Mouse (Mus musculus) kidney, postnatal 4 days (tissue): Measurements from ENCODE around the gene Tmem97.
"Not testable (repeated sequence)": the region's sequence is repeated elsewhere in the genome, so short reads cannot be mapped to it uniquely, and the experiment has no call there.

Experiments
- DNase-seq, 2 experiments: peaks; one replicate each; pipeline ENCODE4 v3.0.0; 2021; ENCODE audit warnings: mixed read lengths in 2 of 2

Gene Tmem97

DNA sequence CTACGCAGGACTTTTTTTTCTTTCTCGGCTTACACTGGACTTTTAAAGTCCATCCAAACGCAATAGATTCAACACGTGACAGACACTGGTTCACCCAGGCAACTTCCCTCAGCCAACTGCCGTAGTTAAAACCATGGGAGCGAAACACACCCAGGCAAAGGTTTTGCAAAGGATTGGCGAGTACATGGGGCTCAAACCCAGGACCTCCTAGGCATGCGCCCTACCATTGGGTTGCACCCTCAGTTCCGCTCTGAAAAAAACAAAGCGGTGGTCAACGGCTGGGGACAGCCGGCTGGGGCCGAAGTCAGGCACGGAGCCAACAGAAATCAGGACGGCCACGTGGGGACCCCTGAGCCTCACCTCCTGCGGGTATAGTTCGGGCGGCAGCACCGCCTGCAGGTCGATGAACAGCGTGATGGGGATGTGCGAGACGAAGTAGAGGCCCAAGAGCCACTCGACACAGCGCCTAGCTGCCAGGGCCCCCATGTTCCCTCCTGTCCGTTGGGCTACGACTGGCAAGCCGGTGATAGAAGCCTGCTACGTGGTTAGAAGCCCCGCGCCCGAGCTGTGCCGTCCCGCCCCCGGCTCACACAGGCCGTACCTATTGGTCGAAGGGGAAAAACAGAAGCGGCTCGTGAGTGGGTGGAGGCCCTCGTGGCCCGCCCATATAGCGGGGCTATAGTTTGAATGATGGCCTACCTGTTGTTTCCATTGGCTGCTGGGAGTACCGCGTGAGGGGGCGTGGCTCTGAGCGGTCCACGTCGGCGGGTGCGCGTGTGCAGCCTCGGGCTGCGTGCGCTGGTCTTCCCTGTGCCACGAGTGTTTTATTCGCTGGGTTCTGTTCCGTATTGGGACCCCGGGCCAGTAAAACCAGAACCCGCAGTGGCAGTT, at the start of gene Tmem97:
TSS of gene Tmem97 (minus strand) at position 610 of the 891 bp plus-strand sequence.
- DNase-seq = peak; percentile 95 to 98

- DNase-seq = no peak
Measured at GRCm38 (mm10) chr11:78600051-78600450, 49.5 kb upstream of the Tmem97 start.

GRCm38 (mm10) chr11:78598763-78599415, 48.3 kb upstream of the Tmem97 start:
- DNase-seq = no peak

- no peak for DNase-seq
Measured at GRCm38 (mm10) chr11:78596750-78597149, 46.2 kb upstream of the Tmem97 start.

- DNase-seq = no peak
Measured at GRCm38 (mm10) chr11:78595773-78596172, 45.2 kb upstream of the Tmem97 start.

DNA sequence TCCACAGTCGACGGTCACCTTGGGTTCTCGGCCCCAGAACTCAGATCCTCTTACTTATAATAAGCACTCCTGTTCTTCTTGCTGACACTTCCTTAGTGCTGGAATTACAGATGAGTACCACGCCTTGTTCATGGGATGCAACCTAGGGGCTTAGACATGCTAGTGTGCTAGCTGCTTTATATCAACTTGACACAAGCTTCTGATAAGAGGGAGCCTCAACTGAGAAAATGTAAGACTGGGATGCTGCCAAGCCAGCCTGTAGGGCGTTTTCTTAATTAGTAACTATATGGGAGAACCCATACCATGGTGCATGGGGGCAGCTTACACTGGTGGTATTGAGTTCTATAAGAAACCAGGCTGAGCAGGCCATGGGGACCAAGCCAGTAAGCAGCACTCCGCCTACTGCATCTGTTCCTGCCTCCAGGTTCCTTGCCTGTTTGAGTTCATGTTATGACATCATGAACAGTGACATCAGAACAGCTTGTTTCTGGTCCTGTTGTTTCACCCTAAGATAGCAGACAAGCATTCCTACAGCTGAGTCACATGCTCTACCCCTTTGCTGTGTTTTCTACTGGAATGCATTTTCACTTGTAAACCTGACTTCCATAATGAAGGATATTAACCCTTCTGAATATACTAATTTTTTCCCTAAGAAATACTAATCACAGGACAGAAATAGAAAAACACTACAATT, 43.8 kb upstream of the Tmem97 start:
- DNase-seq = no peak

- DNase-seq = not testable (repeated sequence)
Measured at GRCm38 (mm10) chr11:78587677-78588076, 37.1 kb upstream of the Tmem97 start.

- DNase-seq = no peak
Measured at GRCm38 (mm10) chr11:78586099-78586498, 35.5 kb upstream of the Tmem97 start.

- DNase-seq = no peak
Measured at GRCm38 (mm10) chr11:78582848-78583247, 32.3 kb upstream of the Tmem97 start.

GRCm38 (mm10) chr11:78574975-78575374, 24.4 kb upstream of the Tmem97 start:
- DNase-seq = no peak

DNA sequence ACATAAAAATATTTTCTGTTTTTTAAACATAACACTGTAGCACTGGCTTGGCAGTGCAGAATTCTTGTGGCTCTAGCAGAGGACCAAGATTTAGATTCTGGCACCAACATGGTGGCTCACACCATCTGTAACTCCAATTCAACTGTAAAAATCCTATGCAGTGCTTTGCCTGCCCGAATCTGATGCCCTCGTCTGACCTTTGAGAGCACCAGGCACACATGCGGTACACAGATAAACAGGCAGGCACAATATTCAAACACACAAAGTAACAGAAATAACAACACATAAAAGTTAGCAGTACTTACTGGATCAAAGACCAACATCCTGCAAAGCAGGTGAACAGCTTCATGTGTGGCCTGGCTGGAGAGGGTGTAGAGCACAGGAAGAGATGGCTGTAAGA, 24.0 kb upstream of the Tmem97 start:
- no peak for DNase-seq

GRCm38 (mm10) chr11:78574031-78574430, 23.5 kb upstream of the Tmem97 start:
- DNase-seq = not testable (repeated sequence)

GRCm38 (mm10) chr11:78571854-78572253, 21.3 kb upstream of the Tmem97 start:
- DNase-seq = no peak

GRCm38 (mm10) chr11:78571441-78571840, 20.9 kb upstream of the Tmem97 start:
- no peak for DNase-seq

GRCm38 (mm10) chr11:78569806-78570205, 19.2 kb upstream of the Tmem97 start:
- peak in 1 of 2 experiments; percentile 25 for DNase-seq

DNA sequence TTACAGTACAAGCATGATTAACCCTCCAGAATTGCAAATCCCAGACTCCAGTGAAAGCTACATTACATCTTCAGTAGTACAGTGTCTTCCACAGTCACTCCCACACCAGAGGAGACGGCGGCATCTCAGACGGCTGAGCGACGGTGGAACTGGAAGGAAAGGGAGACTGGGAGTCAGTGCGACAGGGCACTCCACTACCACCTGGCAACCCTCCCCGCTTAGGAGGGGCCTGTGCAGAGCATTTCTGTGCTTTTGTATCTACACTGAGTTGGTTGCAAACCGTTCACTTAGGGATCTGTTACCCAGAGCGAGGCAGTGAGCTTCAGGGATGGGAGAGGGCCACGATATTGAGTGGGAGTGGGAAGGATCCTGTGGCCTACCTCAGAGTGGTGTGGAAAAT, 18.2 kb upstream of the Tmem97 start:
- DNase-seq = peak in 1 of 2 experiments; percentile 17

- no peak for DNase-seq
Measured at GRCm38 (mm10) chr11:78567614-78568013, 17.0 kb upstream of the Tmem97 start.

DNA sequence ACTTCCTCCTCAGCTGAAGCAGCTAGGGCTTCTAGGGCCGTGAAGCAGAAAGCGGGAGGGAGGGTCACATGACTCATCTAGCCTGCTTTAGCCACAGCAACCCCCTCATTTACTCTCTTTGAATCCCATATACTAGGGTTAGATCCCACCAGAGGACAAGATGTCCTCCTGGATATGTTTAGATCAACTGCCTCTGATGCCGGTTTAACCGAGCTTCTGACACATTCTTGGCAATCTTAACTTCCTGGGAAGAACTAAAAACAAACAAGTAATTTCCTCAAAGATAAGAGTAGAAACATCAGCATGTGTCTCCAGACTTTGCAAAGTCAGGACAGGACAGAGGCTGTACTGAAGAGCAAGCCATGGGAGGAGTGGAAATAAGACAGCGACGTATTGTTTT, 16.2 kb upstream of the Tmem97 start:
- DNase-seq = peak; percentile 31 to 50

DNA sequence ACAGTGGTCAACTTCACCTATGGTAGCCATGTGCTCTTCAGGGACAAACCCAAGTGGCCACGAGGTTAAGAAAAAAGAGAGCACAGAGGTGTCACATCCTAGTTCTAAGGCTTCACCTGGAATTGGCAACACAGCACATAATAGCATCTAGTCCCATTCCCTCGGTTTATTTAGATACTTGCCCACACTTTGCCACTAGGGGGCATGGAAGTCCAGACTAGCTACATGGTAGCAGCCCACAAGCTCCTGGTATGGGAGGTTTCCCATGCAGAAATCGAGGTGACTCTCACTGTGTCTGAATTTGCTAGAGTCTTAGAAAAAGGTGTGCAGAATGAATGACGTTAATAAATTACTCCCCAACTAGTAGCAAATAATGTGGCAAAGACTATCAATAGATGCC, 9.9 kb upstream of the Tmem97 start:
- DNase-seq = peak; percentile 79 to 85

- peak; percentile 18 to 50 for DNase-seq
Measured at GRCm38 (mm10) chr11:78557241-78557640, 6.7 kb upstream of the Tmem97 start.

GRCm38 (mm10) chr11:78556070-78556469, 5.5 kb upstream of the Tmem97 start:
- no peak for DNase-seq

- DNase-seq = no peak
Measured at GRCm38 (mm10) chr11:78555623-78556022, 5.0 kb upstream of the Tmem97 start.

- DNase-seq = no peak
Measured at GRCm38 (mm10) chr11:78551059-78551398, 452 bp upstream of the Tmem97 start.
